Mouse (Mus musculus): ENCODE measurements around the gene Gm48551. TPM values are rescaled to one million over a fixed set of nuclear protein-coding genes. Genes with fewer than 3 reads are reported as not detected.

Gm48551 gene
- polyA plus RNA-seq (2014; fragmentation: Nextera tagmentation; extraction: Ambion mirVana) = 1.3 and 1.9 TPM in 2 replicates

- DNase-seq (ENCODE audit: low spot score) (peak; percentile 98), ATAC-seq (replicated peaks; ENCODE audit: low FRiP score) (peak; percentile 86)
- H3K27me3 ChIP-seq (replicated peaks; ENCODE audit: control insufficient read depth, insufficient read depth, low read length) = no peaks in the 10 kb centered on the region
- H3K9me3 ChIP-seq (ENCODE audit: control insufficient read depth, low read length) = no peaks in the 10 kb centered on the region
- H3K27ac ChIP-seq (ENCODE audit: low read depth, low read length) = peak within 1 kb of the TSS; percentile 85
- peaks cover 25% of the 10 kb centered on the region for H3K36me3 ChIP-seq (ENCODE audit: control insufficient read depth, insufficient read depth, low read length)
- H3K4me3 ChIP-seq (ENCODE audit: low read depth, low read length) = peak within 1 kb of the TSS; percentile 78
- peak within 1 kb of the TSS; percentile 94 for H3K4me2 ChIP-seq
- H3K9ac ChIP-seq (ENCODE audit: low read depth, low read length) = peak within 1 kb of the TSS; percentile 86
- H3K4me1 ChIP-seq (replicated peaks; ENCODE audit: control insufficient read depth, insufficient read depth, low read length) = peaks cover 45% of the 10 kb centered on the region
- 6% methylated on average over 54 of the region's 54 CpGs for WGBS
These were observed at the start of gene Gm48551, which contains the start of gene Dohh for GRCm38 (mm10) chr10:81383802-81384604. TSS of gene Gm48551 (plus strand) at chr10:81384466. TSS of gene Dohh (plus strand) at chr10:81384428.

DNA sequence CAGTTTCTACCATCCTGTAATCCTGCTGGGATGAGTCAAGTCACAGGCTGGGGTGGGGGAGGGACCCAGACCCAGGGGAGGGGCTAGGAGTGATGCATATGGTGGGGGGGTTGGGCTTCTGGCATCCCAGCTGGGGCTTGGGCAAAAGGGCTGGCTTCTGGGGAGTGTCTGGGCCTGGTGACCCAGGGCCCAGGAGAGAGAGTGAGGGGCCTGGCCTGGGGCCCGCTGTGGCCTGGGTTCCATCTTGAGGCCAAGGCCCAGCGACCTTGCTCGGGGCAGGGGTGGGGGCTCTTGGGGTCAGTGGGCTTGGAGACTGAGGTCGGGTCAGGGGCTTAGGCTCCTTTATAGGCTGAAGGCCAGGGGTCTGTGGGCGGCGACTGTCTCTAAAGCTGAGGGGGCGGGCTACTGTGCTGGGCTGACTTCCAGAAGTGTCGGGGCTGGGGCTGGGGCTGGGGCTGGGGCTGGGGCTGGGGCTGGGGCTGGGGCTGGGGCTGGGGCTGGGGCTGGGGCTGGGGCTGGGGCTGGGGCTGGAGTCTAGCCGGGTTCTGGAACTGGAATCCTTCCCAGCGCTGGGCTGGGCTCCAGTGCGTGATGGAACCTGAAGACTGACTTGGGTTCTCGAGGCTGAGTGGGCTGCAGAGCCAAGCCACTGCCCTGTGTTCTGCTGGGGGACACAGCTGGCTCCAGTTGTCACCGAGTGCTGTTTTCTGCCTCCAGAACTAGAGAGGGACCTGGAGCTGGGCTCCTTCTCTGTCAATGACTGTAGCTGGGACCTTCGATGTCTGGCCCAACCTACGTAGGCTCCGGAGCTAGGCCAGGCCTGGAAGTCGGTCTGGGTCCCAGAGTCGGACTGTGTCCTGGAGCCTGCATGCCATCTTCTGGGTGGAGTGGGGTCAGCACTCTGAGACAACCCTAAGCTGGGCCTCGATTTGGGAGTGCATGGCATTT lies 48.6 kb upstream of the Gm48551 start:
- no peak for ATAC-seq (replicated peaks; ENCODE audit: low FRiP score)
- H3K27ac ChIP-seq (ENCODE audit: low read depth, low read length) = no peak overlapping the region
- H3K36me3 ChIP-seq (ENCODE audit: control insufficient read depth, insufficient read depth, low read length) = no peaks in the 10 kb centered on the region; the same call in 1 of the 2 replicates
- DNase-seq (ENCODE audit: low spot score) = no peak
- WGBS = 57% methylated on average over 18 of the region's 19 CpGs
- peaks cover 19% of the 10 kb centered on the region for H3K4me1 ChIP-seq (replicated peaks; ENCODE audit: control insufficient read depth, insufficient read depth, low read length)
- no peak overlapping the region for H3K4me2 ChIP-seq
- H3K4me3 ChIP-seq (ENCODE audit: low read depth, low read length) = no peak overlapping the region
- no peaks in the 10 kb centered on the region for H3K9me3 ChIP-seq (ENCODE audit: control insufficient read depth, low read length)
- H3K9ac ChIP-seq (ENCODE audit: low read depth, low read length) = no peak overlapping the region
- H3K27me3 ChIP-seq (replicated peaks; ENCODE audit: control insufficient read depth, insufficient read depth, low read length) = peaks cover 24% of the 10 kb centered on the region

GRCm38 (mm10) chr10:81336558-81336957 lies 47.7 kb upstream of the Gm48551 start:
- H3K9ac ChIP-seq (ENCODE audit: low read depth, low read length) = no peak overlapping the region
- H3K9me3 ChIP-seq (ENCODE audit: control insufficient read depth, low read length) = no peaks in the 10 kb centered on the region
- DNase-seq (ENCODE audit: low spot score) = no peak
- H3K36me3 ChIP-seq (ENCODE audit: control insufficient read depth, insufficient read depth, low read length) = no peaks in the 10 kb centered on the region; the same call in 1 of the 2 replicates
- H3K4me1 ChIP-seq (replicated peaks; ENCODE audit: control insufficient read depth, insufficient read depth, low read length) = peaks cover 27% of the 10 kb centered on the region
- H3K27ac ChIP-seq (ENCODE audit: low read depth, low read length) = no peak overlapping the region
- no peak overlapping the region for H3K4me3 ChIP-seq (ENCODE audit: low read depth, low read length)
- H3K4me2 ChIP-seq = no peak overlapping the region
- no peak for ATAC-seq (replicated peaks; ENCODE audit: low FRiP score)
- H3K27me3 ChIP-seq (replicated peaks; ENCODE audit: control insufficient read depth, insufficient read depth, low read length) = peaks cover 27% of the 10 kb centered on the region
- WGBS = 95% methylated on average over 4 of the region's 4 CpGs

GRCm38 (mm10) chr10:81340551-81341332 lies 43.5 kb upstream of the Gm48551 start:
- 40% methylated on average over 17 of the region's 17 CpGs for WGBS
- H3K27me3 ChIP-seq (replicated peaks; ENCODE audit: control insufficient read depth, insufficient read depth, low read length) = peaks cover 42% of the 10 kb centered on the region
- H3K36me3 ChIP-seq (ENCODE audit: control insufficient read depth, insufficient read depth, low read length) = no peaks in the 10 kb centered on the region
- DNase-seq (ENCODE audit: low spot score) = no peak
- peak; percentile 53; the same call in 1 of the 2 replicates for ATAC-seq (replicated peaks; ENCODE audit: low FRiP score)
- peaks cover 23% of the 10 kb centered on the region for H3K4me1 ChIP-seq (replicated peaks; ENCODE audit: control insufficient read depth, insufficient read depth, low read length)
- H3K4me3 ChIP-seq (ENCODE audit: low read depth, low read length) = no peak overlapping the region
- H3K27ac ChIP-seq (ENCODE audit: low read depth, low read length) = no peak overlapping the region
- no peak overlapping the region for H3K9ac ChIP-seq (ENCODE audit: low read depth, low read length)
- H3K9me3 ChIP-seq (ENCODE audit: control insufficient read depth, low read length) = no peaks in the 10 kb centered on the region
- H3K4me2 ChIP-seq = no peak overlapping the region

GRCm38 (mm10) chr10:81341333-81341949 lies 42.8 kb upstream of the Gm48551 start:
- H3K4me2 ChIP-seq = no peak overlapping the region
- H3K27me3 ChIP-seq (replicated peaks; ENCODE audit: control insufficient read depth, insufficient read depth, low read length) = peaks cover 44% of the 10 kb centered on the region
- no peak for ATAC-seq (replicated peaks; ENCODE audit: low FRiP score)
- no peak overlapping the region for H3K4me3 ChIP-seq (ENCODE audit: low read depth, low read length)
- DNase-seq (ENCODE audit: low spot score) = peak; percentile 75
- WGBS = 30% methylated on average over 16 of the region's 16 CpGs
- no peaks in the 10 kb centered on the region for H3K9me3 ChIP-seq (ENCODE audit: control insufficient read depth, low read length)
- H3K4me1 ChIP-seq (replicated peaks; ENCODE audit: control insufficient read depth, insufficient read depth, low read length) = peaks cover 22% of the 10 kb centered on the region
- H3K36me3 ChIP-seq (ENCODE audit: control insufficient read depth, insufficient read depth, low read length) = no peaks in the 10 kb centered on the region
- H3K9ac ChIP-seq (ENCODE audit: low read depth, low read length) = no peak overlapping the region
- H3K27ac ChIP-seq (ENCODE audit: low read depth, low read length) = no peak overlapping the region

GRCm38 (mm10) chr10:81342686-81343505 lies 41.4 kb upstream of the Gm48551 start, which contains the start of gene Gipc3:
TSS of gene Gipc3 (minus strand) at chr10:81343266.
- WGBS = 4% methylated on average over 66 of the region's 67 CpGs
- Histone ChIP-seq H3K4me2 (peak within 1 kb of the TSS; percentile 74), H3K4me1 (replicated peaks; ENCODE audit: control insufficient read depth, insufficient read depth, low read length) (peaks cover 32% of the 10 kb centered on the region), H3K9ac (ENCODE audit: low read depth, low read length) (peak within 1 kb of the TSS; percentile 39; the same call in 1 of the 2 replicates), H3K9me3 (ENCODE audit: control insufficient read depth, low read length) (no peaks in the 10 kb centered on the region), H3K27ac (ENCODE audit: low read depth, low read length) (no peak within 1 kb of the TSS), H3K27me3 (replicated peaks; ENCODE audit: control insufficient read depth, insufficient read depth, low read length) (peaks cover 38% of the 10 kb centered on the region), H3K4me3 (ENCODE audit: low read depth, low read length) (peak within 1 kb of the TSS; percentile 51), H3K36me3 (ENCODE audit: control insufficient read depth, insufficient read depth, low read length) (peaks cover 4% of the 10 kb centered on the region; the same call in 1 of the 2 replicates)
- ATAC-seq (replicated peaks; ENCODE audit: low FRiP score) (no peak), DNase-seq (ENCODE audit: low spot score) (no peak)

DNA sequence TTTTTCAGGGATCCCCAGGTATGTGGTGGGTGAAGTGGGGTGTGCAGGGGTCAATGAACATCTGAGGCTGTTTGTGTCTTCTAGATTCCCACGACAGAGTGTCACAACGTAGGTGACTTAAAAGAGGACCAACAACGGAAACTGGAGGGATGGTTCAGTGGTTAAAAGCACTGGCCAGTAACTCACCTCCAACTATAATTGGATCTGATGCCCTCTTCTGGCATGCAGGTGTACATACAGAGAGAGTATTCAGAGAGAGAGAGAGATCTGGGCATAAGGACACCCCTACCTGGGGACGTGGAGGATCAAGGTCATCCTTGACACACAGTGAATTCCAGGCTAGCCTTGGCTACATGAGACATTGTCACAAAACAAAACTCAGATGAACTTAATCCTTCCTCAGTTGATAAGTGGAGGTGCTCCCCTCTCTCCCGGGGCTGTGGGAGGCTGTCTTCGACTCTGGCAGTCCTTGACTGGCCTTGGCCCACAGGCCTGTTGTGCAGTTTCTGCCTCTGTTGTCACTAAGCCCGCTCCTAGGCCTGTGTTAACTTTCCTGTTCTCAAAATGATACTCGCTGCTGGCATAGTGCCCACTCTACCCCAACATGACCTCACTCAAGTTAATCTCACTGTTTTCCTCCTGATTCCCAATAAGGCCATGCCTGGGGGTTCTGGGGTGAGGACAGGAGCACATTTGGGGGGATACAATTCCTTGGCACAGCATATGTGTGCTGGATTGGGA lies 39.7 kb upstream of the Gm48551 start:
- H3K4me3 ChIP-seq (ENCODE audit: low read depth, low read length) = no peak overlapping the region
- no peak overlapping the region for H3K9ac ChIP-seq (ENCODE audit: low read depth, low read length)
- H3K4me2 ChIP-seq = no peak overlapping the region
- H3K27ac ChIP-seq (ENCODE audit: low read depth, low read length) = no peak overlapping the region
- H3K36me3 ChIP-seq (ENCODE audit: control insufficient read depth, insufficient read depth, low read length) = peaks cover 4% of the 10 kb centered on the region; the same call in 1 of the 2 replicates
- H3K9me3 ChIP-seq (ENCODE audit: control insufficient read depth, low read length) = no peaks in the 10 kb centered on the region
- 49% methylated on average over 8 of the region's 8 CpGs for WGBS
- H3K27me3 ChIP-seq (replicated peaks; ENCODE audit: control insufficient read depth, insufficient read depth, low read length) = peaks cover 31% of the 10 kb centered on the region
- peaks cover 45% of the 10 kb centered on the region for H3K4me1 ChIP-seq (replicated peaks; ENCODE audit: control insufficient read depth, insufficient read depth, low read length)
- DNase-seq (ENCODE audit: low spot score) (no peak), ATAC-seq (replicated peaks; ENCODE audit: low FRiP score) (no peak)

Measured in liver, embryonic 11.5 days (tissue).